Mouse (Mus musculus) forebrain, embryonic 10.5 days (tissue): ENCODE data around the gene Adcy6. TPM values are rescaled to one million over a fixed set of nuclear protein-coding genes. Genes with fewer than 3 reads are reported as not detected.

Experiments used
- DNase-seq: peaks from one replicate; pipeline ENCODE4 v3.0.0-alpha.2; 2017; ENCODE audit warnings: low spot score; ENCODE audit errors: extremely low spot score
- H3K27ac ChIP-seq: fragments of 300-500 bp; sonication (generic); 2 replicates; pipeline ENCODE4 v1.5.1; 2016; ENCODE audit warnings: mild to moderate bottlenecking
- H3K27me3 ChIP-seq: fragments of 300-500 bp; sonication (generic); 2 replicates; pipeline ENCODE4 v1.6.1; 2016; ENCODE audit warnings: mild to moderate bottlenecking; ENCODE audit not compliant: poor library complexity, severe bottlenecking
- H3K36me3 ChIP-seq: fragments of 300-500 bp; sonication (generic); replicated peaks from 2 replicates; pipeline ENCODE4 v1.6.1; 2016; ENCODE audit warnings: mild to moderate bottlenecking, moderate library complexity
- H3K4me1 ChIP-seq: fragments of 300-500 bp; sonication (generic); 2 replicates; pipeline ENCODE4 v1.6.1; 2016
- H3K4me3 ChIP-seq: fragments of 300-500 bp; sonication (generic); 2 replicates; pipeline ENCODE4 v1.5.1; 2016; ENCODE audit warnings: mild to moderate bottlenecking, moderate library complexity
- H3K9me3 ChIP-seq: fragments of 300-500 bp; sonication (generic); 2 replicates; pipeline ENCODE4 v1.6.1; 2016; ENCODE audit warnings: mild to moderate bottlenecking, moderate library complexity
- WGBS: fragments of 180-500 bp; shearing (Covaris S2); methylation state at CpG from one replicate; pipeline ENCODE4 v1.1.7; 2016; 5-methylcytosine and 5-hydroxymethylcytosine counted together
- polyA plus RNA-seq: library from polyadenylated mRNA; unstranded; fragments of >200 nt; fragmentation: Nextera tagmentation; extraction: Ambion mirVana; gene quantifications from 2 replicates; pipeline ENCODE4 v1.2.1, GENCODE M21; 2016

Gene Adcy6
- polyA plus RNA-seq, 1 experiment from 2014 or later, result 11.9 TPM

DNA sequence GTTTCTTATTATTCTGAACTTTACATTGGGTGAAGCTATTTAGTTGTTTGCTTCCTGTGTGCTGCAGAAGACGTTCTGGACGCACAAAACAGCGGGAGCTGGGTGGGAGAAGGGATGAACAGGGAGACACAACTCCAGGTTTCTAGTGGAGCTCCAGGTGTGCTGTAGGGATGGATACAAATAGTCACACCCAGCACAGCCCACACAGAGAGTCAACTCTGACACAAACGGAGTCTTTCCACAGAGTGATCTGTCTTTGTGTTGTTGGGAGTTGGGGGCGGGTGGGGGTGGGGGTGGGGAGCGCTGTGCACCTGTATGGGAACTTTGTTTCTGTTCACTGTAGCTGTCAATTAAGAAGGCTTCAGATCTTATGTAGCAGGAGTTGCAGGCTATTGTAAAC lies 12.8 kb upstream of the Adcy6 start:
- 15% methylated on average over 6 of the region's 6 CpGs for WGBS
- Histone ChIP-seq H3K4me1 (peaks cover 26% of the 10 kb centered on the region), H3K4me3 (no peak overlapping the region), H3K27me3 (peaks cover 45% of the 10 kb centered on the region), H3K27ac (no peak overlapping the region), H3K36me3 (no peaks in the 10 kb centered on the region), H3K9me3 (no peaks in the 10 kb centered on the region)
- DNase-seq, result no peak

DNA sequence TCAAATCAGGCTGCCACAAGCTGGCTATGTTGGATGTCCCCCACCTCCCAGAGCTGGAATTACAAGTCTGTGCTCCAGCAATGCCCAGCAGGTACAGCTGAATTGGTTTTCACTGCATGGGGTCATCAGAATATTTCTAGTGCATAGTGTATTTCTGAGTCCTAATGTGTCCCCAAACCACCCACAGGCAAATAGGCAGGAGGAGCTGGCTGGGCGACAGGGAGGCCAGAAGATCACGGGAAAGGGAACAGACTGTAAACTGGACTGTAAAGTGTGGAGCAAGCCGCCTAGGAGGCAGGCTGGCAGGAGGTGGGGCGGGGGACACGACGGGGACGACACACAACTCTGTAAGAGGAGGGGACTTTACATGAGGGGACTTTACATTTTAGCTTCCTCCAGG lies 12.3 kb upstream of the Adcy6 start:
- 8% methylated on average over 7 of the region's 7 CpGs for WGBS
- Histone ChIP-seq H3K27ac (no peak overlapping the region), H3K36me3 (no peaks in the 10 kb centered on the region), H3K9me3 (no peaks in the 10 kb centered on the region), H3K4me1 (peaks cover 29% of the 10 kb centered on the region), H3K27me3 (peaks cover 40% of the 10 kb centered on the region), H3K4me3 (no peak overlapping the region)
- DNase-seq, result no peak

GRCm38 (mm10) chr15:98617176-98617537 lies 7.3 kb upstream of the Adcy6 start:
- WGBS, result 2% methylated on average over 12 of the region's 12 CpGs
- Histone ChIP-seq H3K4me3 (peak overlapping the region; percentile 9; the same call in 1 of the 2 replicates), H3K9me3 (no peaks in the 10 kb centered on the region), H3K27me3 (peaks cover 22% of the 10 kb centered on the region), H3K36me3 (no peaks in the 10 kb centered on the region), H3K27ac (peak overlapping the region; percentile 3; the same call in 1 of the 2 replicates), H3K4me1 (peaks cover 28% of the 10 kb centered on the region)
- DNase-seq, result peak; percentile 83

DNA sequence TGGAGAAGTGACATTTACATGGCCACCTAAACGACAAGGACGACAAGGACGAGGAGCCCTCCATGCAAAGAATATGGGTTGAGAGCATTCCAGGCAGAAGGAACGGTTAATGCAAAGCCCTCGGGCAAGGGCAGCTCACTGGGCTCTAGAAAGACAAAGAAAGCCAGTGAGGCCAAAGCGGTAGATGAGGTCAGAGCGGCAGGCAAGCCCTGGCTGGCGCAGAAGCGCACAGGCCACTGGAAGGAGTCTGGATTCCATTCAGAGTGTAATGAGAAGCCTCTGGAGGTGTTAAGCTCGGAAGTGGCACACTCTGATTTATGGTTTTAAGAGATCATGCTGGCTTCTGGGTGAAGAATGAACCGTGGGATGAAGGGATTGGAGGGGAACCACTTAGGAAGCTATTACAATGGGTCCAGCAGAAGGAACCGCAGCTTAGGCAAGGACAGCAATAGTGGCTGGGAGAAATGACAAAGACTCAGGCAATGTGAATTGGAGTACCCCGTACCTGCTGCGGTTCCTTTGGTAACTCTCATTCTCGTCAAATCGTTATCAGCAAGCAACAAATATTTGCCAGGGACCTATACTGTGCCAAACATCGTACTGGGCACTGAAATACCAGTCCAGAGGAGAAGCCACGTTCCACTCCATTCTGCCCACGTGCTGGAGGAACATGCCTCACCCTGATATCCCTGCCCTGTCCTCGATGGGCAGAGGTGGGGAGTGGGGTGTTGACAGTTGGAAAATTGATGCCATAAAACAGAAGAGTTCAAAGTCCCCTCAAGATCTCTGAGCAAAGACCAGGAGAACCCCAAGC lies 6.7 kb upstream of the Adcy6 start:
- Histone ChIP-seq H3K27me3 (peaks cover 21% of the 10 kb centered on the region), H3K36me3 (no peaks in the 10 kb centered on the region), H3K4me3 (peak overlapping the region; percentile 9; the same call in 1 of the 2 replicates), H3K9me3 (no peaks in the 10 kb centered on the region), H3K27ac (peak overlapping the region; percentile 48; the same call in 1 of the 2 replicates), H3K4me1 (peaks cover 26% of the 10 kb centered on the region)
- 42% methylated on average over 20 of the region's 20 CpGs for WGBS
- DNase-seq, result no peak

DNA sequence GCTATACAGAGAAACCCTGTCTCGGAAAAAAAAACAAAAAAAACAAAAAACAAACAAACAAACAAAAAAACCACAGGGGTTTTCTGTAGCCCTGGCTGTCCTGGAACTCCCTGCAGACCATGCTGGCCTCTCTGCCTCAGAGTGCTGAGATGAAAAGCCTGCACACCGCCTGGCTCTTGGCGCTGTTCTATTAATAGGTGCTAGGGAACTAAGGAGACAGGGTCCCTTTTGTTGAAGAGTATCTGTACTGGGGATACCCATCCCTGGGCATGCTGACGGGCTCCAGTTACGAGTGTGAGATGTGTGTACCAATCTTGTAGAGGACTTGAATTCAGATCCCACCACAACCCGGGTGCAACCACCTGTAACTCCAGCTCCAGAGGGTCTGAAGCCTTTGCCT lies 5.9 kb upstream of the Adcy6 start:
- Histone ChIP-seq H3K36me3 (no peaks in the 10 kb centered on the region), H3K27me3 (peaks cover 23% of the 10 kb centered on the region), H3K9me3 (no peaks in the 10 kb centered on the region), H3K27ac (no peak overlapping the region), H3K4me3 (no peak overlapping the region), H3K4me1 (peaks cover 26% of the 10 kb centered on the region)
- DNase-seq, result no peak
- WGBS, result 69% methylated on average over 6 of the region's 6 CpGs

- DNase-seq, result no peak
- H3K4me1 ChIP-seq, result peaks cover 32% of the 10 kb centered on the region
- WGBS, result 61% methylated on average over 6 of the region's 6 CpGs
- peaks cover 31% of the 10 kb centered on the region for H3K27me3 ChIP-seq
- no peak overlapping the region for H3K4me3 ChIP-seq
- H3K36me3 ChIP-seq, result no peaks in the 10 kb centered on the region
- H3K27ac ChIP-seq, result no peak overlapping the region
- H3K9me3 ChIP-seq, result no peaks in the 10 kb centered on the region
These were observed 5.1 kb upstream of the Adcy6 start for GRCm38 (mm10) chr15:98614971-98615370.

- 82% methylated on average over 9 of the region's 9 CpGs for WGBS
- Histone ChIP-seq H3K27me3 (peaks cover 35% of the 10 kb centered on the region), H3K36me3 (no peaks in the 10 kb centered on the region), H3K9me3 (no peaks in the 10 kb centered on the region), H3K4me3 (no peak overlapping the region), H3K27ac (no peak overlapping the region), H3K4me1 (peaks cover 36% of the 10 kb centered on the region)
- DNase-seq, result no peak
These were observed 4.7 kb upstream of the Adcy6 start for GRCm38 (mm10) chr15:98614551-98614950.

GRCm38 (mm10) chr15:98612229-98612628 lies 2.4 kb upstream of the Adcy6 start:
- WGBS, result 91% methylated on average over 3 of the region's 3 CpGs
- peaks cover 32% of the 10 kb centered on the region for H3K27me3 ChIP-seq
- H3K9me3 ChIP-seq, result no peaks in the 10 kb centered on the region
- H3K36me3 ChIP-seq, result no peaks in the 10 kb centered on the region
- no peak for DNase-seq
- peaks cover 50% of the 10 kb centered on the region for H3K4me1 ChIP-seq
- no peak overlapping the region for H3K27ac ChIP-seq
- H3K4me3 ChIP-seq, result no peak overlapping the region

- peak overlapping the region; percentile 74 for H3K4me3 ChIP-seq
- no peaks in the 10 kb centered on the region for H3K9me3 ChIP-seq
- peaks cover 43% of the 10 kb centered on the region for H3K4me1 ChIP-seq
- H3K27ac ChIP-seq, result peak overlapping the region; percentile 97
- peak; percentile 44 for DNase-seq
- peaks cover 18% of the 10 kb centered on the region for H3K36me3 ChIP-seq
- peaks cover 20% of the 10 kb centered on the region for H3K27me3 ChIP-seq
- WGBS, result 2% methylated on average over 12 of the region's 12 CpGs
These were observed 306 bp upstream of the Adcy6 start for GRCm38 (mm10) chr15:98610131-98610633.

DNA sequence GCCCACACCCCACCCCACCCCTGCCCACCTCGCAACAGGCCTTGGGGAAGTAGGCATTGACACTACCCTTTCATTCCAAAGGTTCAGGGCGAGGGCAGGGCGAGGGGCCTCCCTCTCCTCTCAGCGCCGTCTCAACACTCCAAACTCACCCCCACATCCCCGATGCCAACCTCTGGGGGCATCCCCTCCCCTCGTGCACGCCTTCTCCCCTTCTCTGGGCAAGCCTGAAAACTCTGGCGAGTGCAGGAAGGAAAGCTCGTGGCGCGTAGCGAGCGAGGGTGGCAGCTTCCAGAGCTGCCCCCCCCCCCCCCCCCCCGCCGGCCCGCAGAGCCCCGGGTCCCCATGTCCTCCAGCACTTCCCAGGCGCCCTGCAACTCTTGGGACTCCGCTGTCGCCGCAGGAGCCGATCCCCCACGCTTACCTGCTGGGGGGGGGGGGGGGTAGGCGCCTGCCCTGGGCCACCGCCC lies 1.1 kb downstream of the Adcy6 start:
- WGBS, result 0% methylated on average over 12 of the region's 26 CpGs
- DNase-seq, result peak; percentile 44

GRCm38 (mm10) chr15:98608058-98608783 lies 1.7 kb downstream of the Adcy6 start:
- H3K4me1 ChIP-seq, result peaks cover 45% of the 10 kb centered on the region
- no peaks in the 10 kb centered on the region for H3K9me3 ChIP-seq
- H3K36me3 ChIP-seq, result peaks cover 37% of the 10 kb centered on the region
- H3K27me3 ChIP-seq, result peaks cover 17% of the 10 kb centered on the region
- 19% methylated on average over 10 of the region's 10 CpGs for WGBS
- peak; percentile 35 for DNase-seq
- peak overlapping the region; percentile 74 for H3K4me3 ChIP-seq
- H3K27ac ChIP-seq, result peak overlapping the region; percentile 97

More for the DNA sequence above, 1.1 kb downstream of the Adcy6 start:
- Histone ChIP-seq H3K27me3 (peaks cover 17% of the 10 kb centered on the region), H3K27ac (peak overlapping the region; percentile 97), H3K36me3 (peaks cover 31% of the 10 kb centered on the region), H3K4me1 (peaks cover 39% of the 10 kb centered on the region), H3K4me3 (peak overlapping the region; percentile 74), H3K9me3 (no peaks in the 10 kb centered on the region)

DNA sequence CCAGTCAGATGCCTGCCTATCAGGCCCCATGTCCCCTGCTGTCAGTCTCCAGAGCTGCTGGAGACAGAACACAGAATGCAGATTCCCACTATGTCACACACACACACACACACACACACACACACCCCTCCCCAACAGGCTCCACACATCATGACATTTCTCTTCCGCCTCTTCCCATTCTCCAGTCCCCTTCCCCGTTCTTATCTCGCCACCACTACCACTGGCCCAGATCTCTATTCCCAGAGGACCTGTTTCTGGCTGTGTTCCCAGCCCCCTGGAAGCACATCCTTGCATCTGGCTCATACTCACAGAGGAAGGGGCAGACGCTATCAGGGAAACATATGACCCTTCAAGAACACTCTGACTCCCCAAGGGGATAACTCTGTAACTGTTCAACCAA lies 2.3 kb downstream of the Adcy6 start:
- no peaks in the 10 kb centered on the region for H3K9me3 ChIP-seq
- 62% methylated on average over 4 of the region's 4 CpGs for WGBS
- peaks cover 51% of the 10 kb centered on the region for H3K4me1 ChIP-seq
- H3K27ac ChIP-seq, result peak overlapping the region; percentile 97; the same call in 1 of the 2 replicates
- peaks cover 44% of the 10 kb centered on the region for H3K36me3 ChIP-seq
- peak overlapping the region; percentile 74 for H3K4me3 ChIP-seq
- peaks cover 17% of the 10 kb centered on the region for H3K27me3 ChIP-seq
- DNase-seq, result no peak
